Comparison of ENCODE assay signal across 30 mouse cellular contexts in the genomic region with DNA sequence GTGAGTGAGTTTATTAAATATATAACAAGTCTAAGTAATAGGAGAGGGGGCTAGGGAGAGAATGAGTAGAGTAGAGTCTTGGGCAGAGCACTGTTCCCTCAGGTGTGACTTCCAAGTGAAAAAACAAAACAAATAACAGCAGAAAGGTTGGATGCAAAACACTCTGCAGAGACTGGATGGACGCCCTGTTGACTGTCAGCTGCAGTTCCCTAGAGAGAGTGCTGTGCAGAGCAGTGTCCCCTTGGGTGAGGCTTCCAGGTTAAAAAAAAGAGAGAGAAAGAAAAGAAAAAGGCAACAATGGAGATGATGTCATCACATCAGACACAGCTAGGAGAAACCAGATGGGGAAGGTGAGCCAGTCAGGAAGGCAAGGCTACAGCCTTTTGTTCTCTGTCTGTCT.
DNase-seq lines count a peak whose midpoint lies in the region; ATAC-seq lines count a peak whose summit lies in the region.
"Had no signal": no experiment of that assay in that cellular context is flagged by ENCODE, and none has a peak within 500 bp of the region (broad histone marks: within the 10 kb centered on the region; RNA-seq: fewer than 3 reads in every experiment).

No protein-coding gene starts in this region.

- no peaks in the 10 kb centered on the region for H3K36me3 ChIP-seq in limb, embryonic 12.5 days
- H3K36me3 ChIP-seq in limb, embryonic 10.5 days = no peaks in the 10 kb centered on the region
- no peaks in the 10 kb centered on the region for H3K36me3 ChIP-seq in limb, embryonic 13.5 days
- H3K36me3 ChIP-seq: heart, embryonic 12.5 days; liver, embryonic 13.5 days; midbrain, embryonic 15.5 days had no signal

- H3K4me3 ChIP-seq in limb, embryonic 12.5 days (replicated peaks) = no peak overlapping the region
- H3K4me3 ChIP-seq in limb, embryonic 10.5 days = no peak overlapping the region
- no peak overlapping the region for H3K4me3 ChIP-seq in limb, embryonic 13.5 days
- H3K4me3 ChIP-seq: heart, adult 2 months; heart, embryonic 12.5 days; liver, embryonic 13.5 days; midbrain, embryonic 15.5 days had no signal

- no peak overlapping the region for H3K9ac ChIP-seq in limb, embryonic 12.5 days (replicated peaks)
- H3K9ac ChIP-seq in limb, embryonic 13.5 days = no peak overlapping the region
- H3K9ac ChIP-seq: heart, embryonic 12.5 days; hindbrain, embryonic 14.5 days; liver, embryonic 13.5 days; midbrain, embryonic 15.5 days had no signal

- H3K27me3 ChIP-seq in limb, embryonic 12.5 days = no peaks in the 10 kb centered on the region
- no peaks in the 10 kb centered on the region for H3K27me3 ChIP-seq in limb, embryonic 10.5 days (ENCODE audit: low read depth, poor library complexity, severe bottlenecking)
- no peaks in the 10 kb centered on the region for H3K27me3 ChIP-seq in limb, embryonic 13.5 days
- H3K27me3 ChIP-seq: heart, embryonic 12.5 days; liver, embryonic 13.5 days; midbrain, embryonic 15.5 days had no signal

- H3K27ac ChIP-seq in limb, embryonic 12.5 days = peak overlapping the region; percentile 72
- H3K27ac ChIP-seq in limb, embryonic 10.5 days = no peak overlapping the region
- H3K27ac ChIP-seq in limb, embryonic 13.5 days = no peak overlapping the region
- H3K27ac ChIP-seq: heart, adult 2 months; hindbrain, embryonic 14.5 days; kidney, postnatal 0 days; liver, embryonic 13.5 days; macrophage; midbrain, embryonic 15.5 days; stomach, postnatal 0 days had no signal

- no peak for DNase-seq in limb, embryonic 10.5 days (ENCODE audit: low spot score)
- DNase-seq in c-Kit-positive CD71-negative TER-119-negative erythroid progenitor cells, embryonic 14.5 days (ENCODE audit: low read depth) = peak; percentile 2
- DNase-seq in heart, adult 18-20 months = no peak
- no peak for DNase-seq in cerebellum, postnatal 10 days
- DNase-seq in gastrocnemius, postnatal 10 days = no peak
- DNase-seq: adrenal gland, adult 2 months; cerebellum, adult 11 months; cerebellum, adult 9-10 months; gastrocnemius, postnatal 25 days; heart, adult 2 months; heart, postnatal 4 days; kidney, adult 11 months; layer of hippocampus, postnatal 36 days; left cerebral cortex, postnatal 4 days; liver, embryonic 13.5 days; lung, adult 2 months; lung, postnatal 10 days; thymus, adult 18-20 months; thymus, postnatal 25 days had no signal

- 0 out of 2 replicates have a peak, but pooled peaks have one; percentile 20 for ATAC-seq in limb, embryonic 12.5 days (ENCODE audit: insufficient number of reproducible peaks, insufficient read depth, low FRiP score, low TSS enrichment, low read depth)
- peak; percentile 48 for ATAC-seq in limb, embryonic 13.5 days (ENCODE audit: low FRiP score, low read depth)
- ATAC-seq: activated CD4-positive, CD25-positive, alpha-beta regulatory T cell, adult 4 months; forebrain, embryonic 14.5 days; inflammation-experienced regulatory T-cells, adult 6 months; midbrain, embryonic 15.5 days had no signal

- H3K4me1 ChIP-seq in limb, embryonic 12.5 days (replicated peaks) = peaks cover 13% of the 10 kb centered on the region
- no peaks in the 10 kb centered on the region; the same call in 1 of the 2 replicates for H3K4me1 ChIP-seq in limb, embryonic 10.5 days
- peaks cover 17% of the 10 kb centered on the region for H3K4me1 ChIP-seq in limb, embryonic 13.5 days
- H3K4me1 ChIP-seq: heart, embryonic 12.5 days; liver, embryonic 13.5 days; midbrain, embryonic 15.5 days had no signal

- no peaks in the 10 kb centered on the region for H3K9me3 ChIP-seq in limb, embryonic 12.5 days
- no peaks in the 10 kb centered on the region for H3K9me3 ChIP-seq in limb, embryonic 10.5 days (replicated peaks)
- no peaks in the 10 kb centered on the region for H3K9me3 ChIP-seq in limb, embryonic 13.5 days
- H3K9me3 ChIP-seq: heart, embryonic 12.5 days; liver, embryonic 13.5 days; midbrain, embryonic 15.5 days had no signal

- no peak overlapping the region for H3K4me2 ChIP-seq in limb, embryonic 12.5 days
- no peak overlapping the region for H3K4me2 ChIP-seq in limb, embryonic 13.5 days (replicated peaks)
- H3K4me2 ChIP-seq: heart, embryonic 12.5 days; hindbrain, embryonic 14.5 days; liver, embryonic 13.5 days; midbrain, embryonic 15.5 days had no signal

- WGBS in limb, embryonic 12.5 days = 65% methylated on average over 1 of the region's 1 CpGs
- WGBS in limb, embryonic 10.5 days = 66% methylated on average over 1 of the region's 1 CpGs
- WGBS in limb, embryonic 13.5 days = 53% methylated on average over 1 of the region's 1 CpGs
